Mouse (Mus musculus): Measurements from ENCODE around the gene Pdp2. TPM values are rescaled to one million over a fixed set of nuclear protein-coding genes. Genes with fewer than 3 reads are reported as not detected.

Pdp2 gene
- polyA plus RNA-seq, 1 experiment from 2014 or later, result 3.5 TPM

- peak; percentile 45 for ATAC-seq
- POLR2A ChIA-PET, result interaction anchor here (0.9 to 1.2 kb wide), 3 partner anchors 11 to 39 kb away, joined by 3 to 4 read pairs (median 3); partner anchors contain the start of genes Ciao2b and Pdp2
- CTCF ChIA-PET, result interaction anchor here (1.6 kb wide), 1 partner anchor 9 kb away, joined by 3 read pairs; no protein-coding TSS in a partner anchor
- no peaks in the 10 kb centered on the region for H3K27me3 ChIP-seq
- in situ Hi-C loops (cut with MboI; ENCODE audit: low pct_unique_long_range_greater_than_20kb), result loop anchor here (10.0 kb wide), 1 partner anchor 664 kb away; the partner anchor contains the start of genes E2f4 and Exoc3l
- no peak for DNase-seq (ENCODE audit: low read depth, low spot score)
- TF ChIP-seq CTCF (IDR thresholded peaks at IDR 0.05), result no peak
These were observed 39.3 kb downstream of the Pdp2 start for GRCm38 (mm10) chr8:104630574-104630973.

DNA sequence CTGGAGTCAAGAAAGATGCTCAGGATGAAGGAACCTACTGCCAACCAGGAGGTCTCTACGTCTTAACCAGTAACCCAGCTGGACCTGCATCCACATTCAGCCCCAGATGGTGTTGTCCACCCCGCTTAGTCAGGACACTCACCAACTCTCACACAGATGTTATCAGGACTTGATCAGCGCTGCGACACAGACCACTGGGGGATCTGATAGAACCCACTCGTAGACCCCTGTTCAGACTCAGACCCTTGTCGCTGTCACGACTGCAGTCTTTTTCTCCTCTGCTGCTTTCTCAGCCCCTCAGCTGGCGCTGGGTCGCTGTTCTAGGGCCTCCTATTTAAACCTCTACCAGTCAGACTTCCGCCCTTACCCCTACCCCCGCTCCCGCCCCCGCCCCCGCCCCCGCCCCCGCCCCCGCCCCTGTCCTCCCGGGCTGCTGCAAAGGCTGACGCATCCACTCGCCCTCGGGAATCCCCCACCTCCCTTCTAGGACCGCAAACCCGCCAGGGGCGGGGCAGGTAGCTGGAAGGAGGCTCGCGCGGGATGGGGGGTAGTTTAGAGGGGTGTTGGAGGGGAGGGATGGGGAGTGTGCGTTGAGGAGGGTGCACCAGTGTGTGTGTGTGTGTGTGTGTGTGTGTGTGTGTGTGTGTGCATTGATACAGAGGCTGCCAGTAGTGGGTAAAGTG, 39.9 kb downstream of the Pdp2 start, which contains the start of gene Rrad:
TSS of gene Rrad (minus strand) at position 347 of the 683 bp plus-strand sequence.
- no peaks in the 10 kb centered on the region for H3K27me3 ChIP-seq
- ChIA-PET CTCF (interaction anchor here (1.4 to 1.6 kb wide), 3 partner anchors 10 to 28 kb away, joined by 3 to 7 read pairs (median 4); no protein-coding TSS in a partner anchor), POLR2A (interaction anchor here (0.9 to 1.2 kb wide), 3 partner anchors 11 to 40 kb away, joined by 3 to 4 read pairs (median 3); partner anchors contain the start of genes Ciao2b and Pdp2)
- ATAC-seq (peak; percentile 57), DNase-seq (ENCODE audit: low read depth, low spot score) (no peak)
- in situ Hi-C loops (cut with MboI; ENCODE audit: low pct_unique_long_range_greater_than_20kb), result loop anchor here (10.0 kb wide), 1 partner anchor 664 kb away; the partner anchor contains the start of genes E2f4 and Exoc3l
- TF ChIP-seq CTCF (IDR thresholded peaks at IDR 0.05), result no peak

GRCm38 (mm10) chr8:104631975-104632374, 40.7 kb downstream of the Pdp2 start:
- CTCF ChIA-PET, result interaction anchor here (1.4 to 1.6 kb wide), 3 partner anchors 11 to 29 kb away, joined by 3 to 7 read pairs (median 4); no protein-coding TSS in a partner anchor
- no peaks in the 10 kb centered on the region for H3K27me3 ChIP-seq
- TF ChIP-seq CTCF (IDR thresholded peaks at IDR 0.05), result no peak
- DNase-seq (ENCODE audit: low read depth, low spot score) (no peak), ATAC-seq (no peak)
- POLR2A ChIA-PET, result no interaction called here
- in situ Hi-C loops (cut with MboI; ENCODE audit: low pct_unique_long_range_greater_than_20kb), result loop anchor here (10.0 kb wide), 1 partner anchor 663 kb away; the partner anchor contains the start of genes E2f4 and Exoc3l

GRCm38 (mm10) chr8:104632486-104632885, 41.2 kb downstream of the Pdp2 start:
- ATAC-seq (no peak), DNase-seq (ENCODE audit: low read depth, low spot score) (no peak)
- H3K27me3 ChIP-seq, result no peaks in the 10 kb centered on the region
- ChIA-PET POLR2A (no interaction called here), CTCF (interaction anchor here (1.2 to 1.4 kb wide), 2 partner anchors 29 to 30 kb away, joined by 3 to 7 read pairs; no protein-coding TSS in a partner anchor)
- no peak for TF ChIP-seq CTCF (IDR thresholded peaks at IDR 0.05)
- in situ Hi-C loops (cut with MboI; ENCODE audit: low pct_unique_long_range_greater_than_20kb), result loop anchor here (10.0 kb wide), 1 partner anchor 662 kb away; the partner anchor contains the start of genes E2f4 and Exoc3l

- no peaks in the 10 kb centered on the region for H3K27me3 ChIP-seq
- ChIA-PET CTCF (interaction anchor here (1.2 kb wide), 1 partner anchor 30 kb away, joined by 3 read pairs; no protein-coding TSS in a partner anchor), POLR2A (no interaction called here)
- ATAC-seq, result no peak
- in situ Hi-C loops (cut with MboI; ENCODE audit: low pct_unique_long_range_greater_than_20kb), result loop anchor here (10.0 kb wide), 1 partner anchor 662 kb away; the partner anchor contains the start of genes E2f4 and Exoc3l
- no peak for TF ChIP-seq CTCF (IDR thresholded peaks at IDR 0.05)
- no peak for DNase-seq (ENCODE audit: low read depth, low spot score)
These were observed 42.0 kb downstream of the Pdp2 start for GRCm38 (mm10) chr8:104633156-104633744.

DNA sequence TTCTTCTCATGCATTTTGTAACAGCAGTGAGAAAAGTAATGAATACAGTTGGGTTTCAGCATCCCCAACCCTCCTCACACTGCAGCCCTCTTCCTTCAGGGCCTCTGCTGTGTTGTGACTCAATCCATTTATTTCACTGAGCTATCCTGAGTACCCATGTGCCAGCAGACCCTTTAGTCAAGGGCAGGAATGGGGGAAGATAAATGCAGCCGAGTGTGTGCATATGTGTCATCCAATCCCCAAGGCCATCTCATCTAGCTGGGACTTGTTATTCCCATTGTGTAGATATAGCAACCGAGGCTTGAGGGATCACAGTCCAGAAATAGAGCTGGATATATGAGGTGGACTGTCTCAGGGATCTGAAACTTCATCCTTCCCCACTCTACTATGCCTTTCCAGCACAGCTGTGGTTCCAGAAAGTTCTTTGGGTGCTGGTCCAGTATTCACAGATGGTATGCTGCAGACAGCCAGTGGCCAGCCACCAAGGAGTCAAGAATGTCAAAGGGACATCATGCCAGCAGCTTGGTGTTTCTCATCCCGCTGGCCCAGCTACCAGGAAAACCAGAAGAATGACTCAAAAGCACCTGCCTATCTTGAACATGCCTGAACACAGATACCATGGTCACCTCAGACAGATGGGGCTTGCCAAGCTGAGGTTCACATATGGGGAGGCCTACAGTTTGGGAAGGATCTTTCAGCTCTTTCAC, 43.9 kb downstream of the Pdp2 start:
- CTCF ChIA-PET, result interaction anchor here (0.7 to 2.1 kb wide), 3 partner anchors 14 to 33 kb away, joined by 3 to 8 read pairs (median 3); no protein-coding TSS in a partner anchor
- ATAC-seq (no peak), DNase-seq (ENCODE audit: low read depth, low spot score) (no peak)
- no peak for TF ChIP-seq CTCF (IDR thresholded peaks at IDR 0.05)
- in situ Hi-C loops (cut with MboI; ENCODE audit: low pct_unique_long_range_greater_than_20kb), result loop anchor here (10.0 kb wide), 1 partner anchor 660 kb away; the partner anchor contains the start of genes E2f4 and Exoc3l
- POLR2A ChIA-PET, result interaction anchor here (0.6 to 1.3 kb wide), 2 partner anchors 11 to 78 kb away, joined by 4 read pairs; partner anchors contain the start of gene Cdh16
- H3K27me3 ChIP-seq, result no peaks in the 10 kb centered on the region

GRCm38 (mm10) chr8:104638010-104638409, 46.8 kb downstream of the Pdp2 start:
- no peak for ATAC-seq

DNA sequence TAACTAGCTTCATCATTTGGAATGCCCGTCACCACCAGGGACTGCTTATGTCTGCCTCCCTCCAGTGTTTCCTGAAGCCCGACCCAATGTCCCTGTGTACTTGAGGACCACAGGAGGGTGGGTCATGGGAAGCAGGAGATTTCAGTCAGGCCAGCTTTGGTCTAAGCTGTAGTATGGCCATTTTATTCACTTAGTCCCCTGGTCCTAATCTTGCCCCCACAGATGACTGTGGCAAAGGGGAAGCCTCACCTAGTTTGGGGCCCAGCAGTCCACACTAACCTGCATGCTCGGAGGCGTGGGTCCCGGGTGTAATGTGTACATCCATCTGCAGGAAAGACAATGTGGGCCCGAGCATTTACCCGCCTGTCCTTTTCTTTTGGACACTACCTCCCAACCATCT, 49.0 kb downstream of the Pdp2 start:
- CTCF ChIA-PET, result interaction anchor here (0.8 to 6.7 kb wide), 2 partner anchors 16 to 38 kb away, joined by 3 to 44 read pairs; partner anchors contain the start of gene Cdh16
- in situ Hi-C loops (cut with MboI; ENCODE audit: low pct_unique_long_range_greater_than_20kb), result no loop called here

More at GRCm38 (mm10) chr8:104638010-104638409, 46.8 kb downstream of the Pdp2 start:
- ChIA-PET CTCF (interaction anchor here (1.8 to 1.9 kb wide), 2 partner anchors 16 to 17 kb away, joined by 4 read pairs; no protein-coding TSS in a partner anchor), POLR2A (interaction anchor here (1.1 kb wide), 1 partner anchor 27 kb away, joined by 4 read pairs; no protein-coding TSS in a partner anchor)
- in situ Hi-C loops (cut with MboI; ENCODE audit: low pct_unique_long_range_greater_than_20kb), result loop anchor here (10.0 kb wide), 1 partner anchor 657 kb away; the partner anchor contains the start of genes E2f4 and Exoc3l
- no peaks in the 10 kb centered on the region for H3K27me3 ChIP-seq
- no peak for TF ChIP-seq CTCF (IDR thresholded peaks at IDR 0.05)
- DNase-seq (ENCODE audit: low read depth, low spot score), result no peak

DNA sequence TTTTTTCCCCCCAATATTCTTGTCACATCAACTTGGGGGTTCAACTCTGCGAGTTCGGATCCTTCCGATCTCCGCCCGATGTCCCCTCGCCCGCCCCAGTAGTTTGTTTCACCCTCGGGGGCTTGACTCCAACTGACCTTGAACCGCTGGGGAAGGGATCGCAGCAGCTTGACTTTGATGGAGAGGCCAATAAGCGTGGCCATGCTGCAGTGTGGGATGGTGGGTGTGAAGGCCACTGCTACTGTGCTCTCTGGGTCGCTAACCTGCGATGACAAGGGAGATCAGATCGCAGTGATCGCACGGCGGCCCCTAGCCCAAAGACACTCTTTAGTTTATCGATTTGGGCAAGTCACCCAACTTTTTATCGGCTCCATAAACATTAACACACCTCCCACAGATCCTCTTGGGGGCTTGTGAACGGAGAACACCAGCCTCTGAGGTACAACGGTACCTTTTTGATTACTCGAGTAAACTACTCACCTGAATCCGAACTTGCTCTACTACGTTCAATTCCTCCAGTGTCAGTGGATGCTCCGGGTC, 49.6 kb downstream of the Pdp2 start:
- ATAC-seq (no peak), DNase-seq (ENCODE audit: low read depth, low spot score) (no peak)
- in situ Hi-C loops (cut with MboI; ENCODE audit: low pct_unique_long_range_greater_than_20kb), result no loop called here
- ChIA-PET CTCF (interaction anchor here (6.7 kb wide), 1 partner anchor 38 kb away, joined by 44 read pairs; no protein-coding TSS in a partner anchor), POLR2A (no interaction called here)
- TF ChIP-seq CTCF (IDR thresholded peaks at IDR 0.05), result no peak
- H3K27me3 ChIP-seq, result no peaks in the 10 kb centered on the region

More for the DNA sequence above, 49.0 kb downstream of the Pdp2 start:
- no peak for TF ChIP-seq CTCF (IDR thresholded peaks at IDR 0.05)
- DNase-seq (ENCODE audit: low read depth, low spot score) (no peak), ATAC-seq (no peak)
- H3K27me3 ChIP-seq, result no peaks in the 10 kb centered on the region
- POLR2A ChIA-PET, result no interaction called here
